Mouse (Mus musculus): ENCODE measurements at regions not wholly inside any gene's neighbourhood (a gene's known extent, or its start where the extent isn't known, plus 50 kb on each side); places are given as distances from the start of the nearest gene placed in this dataset.
A peak's percentile ranks its signal among the peaks of the same experiment; 100 is the strongest.

GRCm38 (mm10) chrX:130808530-130809235 is 1059.1 kb downstream of the Diaph2 start:
- no peak for ATAC-seq (replicated peaks)
- Histone ChIP-seq H3K27me3 (replicated peaks) (no peaks in the 10 kb centered on the region), H3K4me1 (no peaks in the 10 kb centered on the region), H3K9me3 (no peaks in the 10 kb centered on the region), H3K36me3 (replicated peaks) (no peaks in the 10 kb centered on the region), H3K4me2 (no peak overlapping the region), H3K27ac (no peak overlapping the region), H3K4me3 (no peak overlapping the region), H3K9ac (no peak overlapping the region)
- WGBS = 83% methylated on average over 3 of the region's 3 CpGs

- no peak overlapping the region for H3K4me3 ChIP-seq
- 70% methylated on average over 1 of the region's 1 CpGs for WGBS
- H3K36me3 ChIP-seq (replicated peaks) = no peaks in the 10 kb centered on the region
- H3K4me1 ChIP-seq = no peaks in the 10 kb centered on the region
- H3K4me2 ChIP-seq = no peak overlapping the region
- no peaks in the 10 kb centered on the region for H3K9me3 ChIP-seq
- H3K27me3 ChIP-seq (replicated peaks) = no peaks in the 10 kb centered on the region
- no peak overlapping the region for H3K27ac ChIP-seq
- no peak overlapping the region for H3K9ac ChIP-seq
- ATAC-seq (replicated peaks) = no peak
These were observed 1069.4 kb downstream of the Diaph2 start for GRCm38 (mm10) chrX:130818916-130819315.

- Histone ChIP-seq H3K27ac (no peak overlapping the region), H3K9me3 (no peaks in the 10 kb centered on the region), H3K9ac (no peak overlapping the region), H3K4me1 (no peaks in the 10 kb centered on the region), H3K36me3 (replicated peaks) (no peaks in the 10 kb centered on the region), H3K4me3 (no peak overlapping the region), H3K27me3 (replicated peaks) (no peaks in the 10 kb centered on the region), H3K4me2 (no peak overlapping the region)
- ATAC-seq (replicated peaks) = peak; percentile 39; the same call in 1 of the 2 replicates
- WGBS = 78% methylated on average over 1 of the region's 1 CpGs
These were observed 1070.2 kb downstream of the Diaph2 start for GRCm38 (mm10) chrX:130819707-130820106.

GRCm38 (mm10) chrX:130820168-130820567 is 1070.6 kb downstream of the Diaph2 start:
- Histone ChIP-seq H3K9ac (no peak overlapping the region), H3K36me3 (replicated peaks) (no peaks in the 10 kb centered on the region), H3K4me2 (no peak overlapping the region), H3K9me3 (no peaks in the 10 kb centered on the region), H3K4me3 (no peak overlapping the region), H3K4me1 (no peaks in the 10 kb centered on the region), H3K27ac (no peak overlapping the region), H3K27me3 (replicated peaks) (no peaks in the 10 kb centered on the region)
- peak; percentile 37; the same call in 1 of the 2 replicates for ATAC-seq (replicated peaks)
- WGBS = 67% methylated on average over 3 of the region's 3 CpGs

GRCm38 (mm10) chrX:130823943-130824342 is 1074.4 kb downstream of the Diaph2 start:
- no peak for ATAC-seq (replicated peaks)
- Histone ChIP-seq H3K4me3 (no peak overlapping the region), H3K27me3 (replicated peaks) (no peaks in the 10 kb centered on the region), H3K4me1 (no peaks in the 10 kb centered on the region), H3K36me3 (replicated peaks) (no peaks in the 10 kb centered on the region), H3K4me2 (no peak overlapping the region), H3K27ac (no peak overlapping the region), H3K9me3 (no peaks in the 10 kb centered on the region), H3K9ac (no peak overlapping the region)
- WGBS = 90% methylated on average over 2 of the region's 2 CpGs

- Histone ChIP-seq H3K4me1 (no peaks in the 10 kb centered on the region), H3K9ac (no peak overlapping the region), H3K9me3 (no peaks in the 10 kb centered on the region), H3K36me3 (replicated peaks) (no peaks in the 10 kb centered on the region), H3K27me3 (replicated peaks) (no peaks in the 10 kb centered on the region), H3K27ac (no peak overlapping the region), H3K4me3 (no peak overlapping the region), H3K4me2 (no peak overlapping the region)
- no peak for ATAC-seq (replicated peaks)
These were observed 1086.3 kb downstream of the Diaph2 start for GRCm38 (mm10) chrX:130835835-130836234.

GRCm38 (mm10) chrX:130843141-130843540 is 1093.6 kb downstream of the Diaph2 start:
- Histone ChIP-seq H3K36me3 (replicated peaks) (no peaks in the 10 kb centered on the region), H3K27me3 (replicated peaks) (no peaks in the 10 kb centered on the region), H3K9me3 (no peaks in the 10 kb centered on the region), H3K4me2 (no peak overlapping the region), H3K4me3 (no peak overlapping the region), H3K4me1 (no peaks in the 10 kb centered on the region), H3K27ac (no peak overlapping the region), H3K9ac (no peak overlapping the region)
- no peak for ATAC-seq (replicated peaks)
- WGBS = 70% methylated on average over 3 of the region's 3 CpGs

- Histone ChIP-seq H3K27ac (no peak overlapping the region), H3K9ac (no peak overlapping the region), H3K27me3 (replicated peaks) (no peaks in the 10 kb centered on the region), H3K4me1 (no peaks in the 10 kb centered on the region), H3K9me3 (no peaks in the 10 kb centered on the region), H3K36me3 (replicated peaks) (no peaks in the 10 kb centered on the region), H3K4me3 (no peak overlapping the region), H3K4me2 (no peak overlapping the region)
- ATAC-seq (replicated peaks) = no peak
- WGBS = 71% methylated on average over 1 of the region's 1 CpGs
These were observed 1117.0 kb downstream of the Diaph2 start for GRCm38 (mm10) chrX:130866506-130866905.

- no peak overlapping the region for H3K9ac ChIP-seq
- H3K4me2 ChIP-seq = no peak overlapping the region
- H3K27ac ChIP-seq = no peak overlapping the region
- no peak overlapping the region for H3K4me3 ChIP-seq
- 47% methylated on average over 1 of the region's 1 CpGs for WGBS
- H3K4me1 ChIP-seq = no peaks in the 10 kb centered on the region
- H3K36me3 ChIP-seq (replicated peaks) = no peaks in the 10 kb centered on the region
- no peak for ATAC-seq (replicated peaks)
- H3K9me3 ChIP-seq = no peaks in the 10 kb centered on the region
- H3K27me3 ChIP-seq (replicated peaks) = no peaks in the 10 kb centered on the region
These were observed 1124.6 kb downstream of the Diaph2 start for GRCm38 (mm10) chrX:130874157-130874556.

- ATAC-seq (replicated peaks) = no peak
- Histone ChIP-seq H3K27ac (no peak overlapping the region), H3K27me3 (replicated peaks) (no peaks in the 10 kb centered on the region), H3K36me3 (replicated peaks) (no peaks in the 10 kb centered on the region), H3K4me1 (no peaks in the 10 kb centered on the region), H3K4me2 (no peak overlapping the region), H3K9ac (no peak overlapping the region), H3K9me3 (no peaks in the 10 kb centered on the region), H3K4me3 (no peak overlapping the region)
- 51% methylated on average over 3 of the region's 3 CpGs for WGBS
These were observed 1125.7 kb downstream of the Diaph2 start for GRCm38 (mm10) chrX:130875289-130875688.

GRCm38 (mm10) chrX:130876120-130876519 is 1126.6 kb downstream of the Diaph2 start:
- ATAC-seq (replicated peaks) = no peak
- Histone ChIP-seq H3K27ac (no peak overlapping the region), H3K4me2 (no peak overlapping the region), H3K4me3 (no peak overlapping the region), H3K9ac (no peak overlapping the region), H3K9me3 (no peaks in the 10 kb centered on the region), H3K36me3 (replicated peaks) (no peaks in the 10 kb centered on the region), H3K4me1 (no peaks in the 10 kb centered on the region), H3K27me3 (replicated peaks) (no peaks in the 10 kb centered on the region)
- WGBS = 93% methylated on average over 4 of the region's 4 CpGs

Data from midbrain, embryonic 15.5 days (tissue).